Mouse (Mus musculus) erythroblast, embryonic 14.5 days (primary cell): ENCODE data around the gene S100a5. TPM values are rescaled to one million over a fixed set of nuclear protein-coding genes. Genes with fewer than 3 reads are reported as not detected.

Experiments
- H3K27me3 ChIP-seq: 2 replicates; pipeline ENCODE4 v1.6.1; 2012; ENCODE audit warnings: inconsistent platforms; ENCODE audit not compliant: control insufficient read depth
- H3K36me3 ChIP-seq: 2 replicates; pipeline ENCODE4 v1.6.1; 2012; ENCODE audit warnings: mild to moderate bottlenecking, inconsistent platforms; ENCODE audit not compliant: control insufficient read depth
- H3K4me1 ChIP-seq: 2 replicates; pipeline ENCODE4 v1.6.1; 2012; ENCODE audit warnings: inconsistent platforms; ENCODE audit not compliant: control insufficient read depth
- H3K4me3 ChIP-seq: replicated peaks from 2 replicates; pipeline ENCODE3; 2012; ENCODE audit warnings: moderate library complexity, mild to moderate bottlenecking, inconsistent platforms
- H3K9me3 ChIP-seq: 2 replicates; pipeline ENCODE4 v1.6.1; 2012; ENCODE audit warnings: low read length, inconsistent platforms, mixed read lengths; ENCODE audit not compliant: control insufficient read depth
- GATA1 ChIP-seq: IDR thresholded peaks from 2 replicates; pipeline ENCODE4 v1.6.1; 2012; ENCODE audit warnings: low read length, inconsistent platforms, mixed read lengths
- TAL1 ChIP-seq: IDR thresholded peaks from 3 replicates; pipeline ENCODE4 v1.6.1; 2012; ENCODE audit warnings: low read length, inconsistent platforms, mixed read lengths
- polyA plus RNA-seq: library from polyadenylated mRNA; stranded (reverse); fragments of >175 nt; gene quantifications from 2 replicates; pipeline ENCODE4 v1.2.3, GENCODE M21; 2012

The S100a5 gene
- polyA plus RNA-seq, 1 experiment: not detected

DNA sequence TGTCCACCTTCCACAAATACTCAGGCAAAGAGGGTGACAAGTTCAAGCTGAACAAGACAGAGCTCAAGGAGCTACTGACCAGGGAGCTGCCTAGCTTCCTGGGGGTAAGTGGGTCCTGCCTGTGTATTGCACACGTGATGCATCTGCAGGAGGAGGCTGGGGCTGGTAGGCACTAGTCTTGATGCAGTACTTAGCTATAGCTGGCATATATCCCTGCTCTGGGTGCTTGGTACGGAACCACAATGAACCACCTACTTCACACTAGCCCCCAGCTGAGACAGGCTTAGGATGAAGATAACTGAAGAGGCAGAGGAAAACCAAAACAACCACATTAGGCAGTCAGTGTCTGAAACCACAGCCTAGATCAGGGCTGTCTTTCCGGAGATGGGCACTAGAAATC, 3.3 kb upstream of the S100a5 start:
- TF ChIP-seq GATA1 (no peak), TAL1 (no peak)
- H3K9me3 ChIP-seq: no peaks in the 10 kb centered on the region
- no peaks in the 10 kb centered on the region for H3K36me3 ChIP-seq
- H3K27me3 ChIP-seq: no peaks in the 10 kb centered on the region
- H3K4me3 ChIP-seq: no peak overlapping the region
- no peaks in the 10 kb centered on the region for H3K4me1 ChIP-seq

DNA sequence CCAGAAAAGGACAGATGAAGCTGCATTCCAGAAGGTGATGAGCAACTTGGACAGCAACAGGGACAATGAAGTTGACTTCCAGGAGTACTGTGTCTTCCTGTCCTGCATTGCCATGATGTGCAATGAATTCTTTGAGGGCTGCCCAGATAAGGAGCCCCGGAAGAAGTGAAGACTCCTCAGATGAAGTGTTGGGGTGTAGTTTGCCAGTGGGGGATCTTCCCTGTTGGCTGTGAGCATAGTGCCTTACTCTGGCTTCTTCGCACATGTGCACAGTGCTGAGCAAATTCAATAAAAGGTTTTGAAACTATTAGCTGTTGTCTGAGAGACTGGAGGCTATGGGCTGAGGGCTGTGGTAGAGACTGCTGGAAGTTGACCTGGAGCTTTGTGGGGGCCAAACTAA, 2.6 kb upstream of the S100a5 start:
- Histone ChIP-seq H3K27me3 (no peaks in the 10 kb centered on the region), H3K9me3 (no peaks in the 10 kb centered on the region), H3K4me3 (no peak overlapping the region), H3K4me1 (no peaks in the 10 kb centered on the region), H3K36me3 (no peaks in the 10 kb centered on the region)
- no peak for TF ChIP-seq TAL1
- no peak for TF ChIP-seq GATA1

DNA sequence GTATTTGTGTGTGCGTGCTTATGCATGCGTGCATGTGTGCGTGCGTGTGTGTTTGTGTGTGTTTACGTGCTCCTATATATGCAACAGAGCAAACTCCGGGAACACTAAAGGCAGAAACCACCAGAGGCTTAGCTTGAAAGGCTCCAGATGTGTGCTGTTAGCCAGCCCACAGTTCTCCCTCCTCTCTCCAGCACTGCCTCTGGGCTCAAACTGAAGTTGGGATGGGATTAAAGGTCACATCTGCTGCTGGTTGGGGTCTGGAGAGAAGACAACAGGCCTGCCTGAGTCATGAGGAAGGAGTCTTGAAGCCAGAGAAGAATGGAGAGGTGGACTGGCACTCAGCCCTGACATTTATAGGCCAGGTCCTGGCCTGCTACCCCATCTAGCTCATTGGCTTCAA, 2.1 kb upstream of the S100a5 start:
- no peak for TF ChIP-seq TAL1
- no peak for TF ChIP-seq GATA1
- Histone ChIP-seq H3K4me1 (no peaks in the 10 kb centered on the region), H3K4me3 (no peak overlapping the region), H3K27me3 (no peaks in the 10 kb centered on the region), H3K9me3 (no peaks in the 10 kb centered on the region), H3K36me3 (no peaks in the 10 kb centered on the region)

DNA sequence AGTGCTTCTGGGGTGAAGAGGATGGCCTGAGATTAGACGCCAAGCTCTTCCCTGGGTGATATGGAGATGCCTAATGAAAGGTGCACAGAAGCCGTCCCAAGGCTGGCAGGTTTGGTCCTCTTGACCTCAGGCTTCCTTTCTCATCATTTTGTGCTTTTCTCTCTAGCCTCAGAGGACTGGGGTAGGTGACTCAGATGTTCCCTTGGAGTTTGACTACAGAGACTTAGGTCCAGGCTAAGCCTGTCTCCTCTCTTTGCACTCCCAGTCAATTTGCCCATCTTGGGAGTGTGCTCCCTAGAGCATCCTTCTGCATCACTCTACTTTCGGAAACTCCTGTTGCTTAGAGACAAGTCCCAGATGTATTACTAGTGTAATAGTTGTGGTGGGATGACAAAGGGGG, 962 bp upstream of the S100a5 start:
- Histone ChIP-seq H3K9me3 (no peaks in the 10 kb centered on the region), H3K4me3 (no peak overlapping the region), H3K4me1 (no peaks in the 10 kb centered on the region), H3K27me3 (no peaks in the 10 kb centered on the region), H3K36me3 (no peaks in the 10 kb centered on the region)
- TF ChIP-seq TAL1 (no peak), GATA1 (no peak)

DNA sequence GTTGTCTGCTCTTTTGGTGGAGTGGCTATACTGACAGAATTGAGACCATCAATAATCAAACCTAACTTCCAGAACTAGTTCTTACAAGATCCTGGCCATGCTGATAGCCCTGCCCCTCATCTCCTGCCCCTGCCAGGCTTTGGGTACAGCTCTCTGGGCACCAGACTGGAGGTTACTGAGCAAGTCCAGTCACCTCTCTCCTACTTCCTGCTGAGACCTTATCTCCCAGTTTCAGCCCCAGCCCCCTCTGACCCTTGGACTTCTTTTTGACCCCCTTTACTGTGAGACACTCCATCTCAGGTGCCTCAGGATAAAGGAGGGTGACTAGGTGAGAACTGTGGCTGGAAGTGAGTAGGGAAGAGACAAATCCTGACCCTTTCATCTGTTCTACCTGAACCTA, 779 bp downstream of the S100a5 start:
- H3K36me3 ChIP-seq: no peaks in the 10 kb centered on the region
- H3K4me3 ChIP-seq: no peak overlapping the region
- TF ChIP-seq TAL1 (no peak), GATA1 (no peak)
- peaks cover 7% of the 10 kb centered on the region for H3K4me1 ChIP-seq
- peaks cover 8% of the 10 kb centered on the region for H3K27me3 ChIP-seq
- H3K9me3 ChIP-seq: no peaks in the 10 kb centered on the region

DNA sequence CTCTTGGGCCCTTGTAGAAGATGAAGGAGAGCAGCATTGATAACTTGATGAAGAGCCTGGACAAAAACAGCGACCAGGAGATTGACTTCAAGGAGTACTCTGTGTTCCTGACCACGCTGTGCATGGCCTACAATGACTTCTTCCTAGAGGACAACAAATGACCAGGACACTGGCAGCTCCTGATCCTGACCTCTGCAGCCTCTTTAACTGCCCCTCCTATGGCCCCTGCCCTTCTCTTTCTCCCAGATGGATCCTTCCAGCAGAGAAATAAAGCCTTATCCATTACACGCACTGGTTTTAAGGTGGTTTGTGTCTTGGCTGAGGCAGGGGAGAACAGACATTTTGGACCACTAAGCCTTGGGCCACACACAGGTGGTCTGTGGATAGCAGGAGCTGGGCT, 3.2 kb downstream of the S100a5 start:
- no peaks in the 10 kb centered on the region for H3K9me3 ChIP-seq
- H3K4me1 ChIP-seq: peaks cover 7% of the 10 kb centered on the region
- no peaks in the 10 kb centered on the region for H3K36me3 ChIP-seq
- H3K27me3 ChIP-seq: peaks cover 8% of the 10 kb centered on the region
- no peak overlapping the region for H3K4me3 ChIP-seq
- TF ChIP-seq TAL1 (no peak), GATA1 (no peak)

DNA sequence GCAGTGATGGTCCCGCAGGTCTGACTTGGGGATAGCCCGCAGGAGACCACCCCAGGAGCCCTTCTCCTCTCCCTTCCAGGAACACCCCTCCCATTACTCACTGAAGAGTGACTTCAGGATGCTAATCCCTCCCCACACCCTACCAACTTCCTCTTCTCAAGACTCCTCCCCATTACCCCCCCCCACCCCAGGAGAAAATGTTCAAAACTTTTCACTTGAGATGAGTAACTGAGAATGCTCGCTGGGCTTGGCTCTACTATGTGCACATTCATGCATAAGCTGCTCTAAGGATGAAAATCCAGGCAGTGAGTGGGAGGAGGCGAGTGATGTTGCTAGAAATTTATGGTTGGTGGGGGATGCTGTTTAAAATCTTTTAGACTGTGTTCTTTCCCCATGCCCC, 3.7 kb downstream of the S100a5 start:
- no peak overlapping the region for H3K4me3 ChIP-seq
- peaks cover 7% of the 10 kb centered on the region for H3K4me1 ChIP-seq
- TF ChIP-seq TAL1 (no peak), GATA1 (no peak)
- H3K27me3 ChIP-seq: peaks cover 8% of the 10 kb centered on the region
- H3K36me3 ChIP-seq: no peaks in the 10 kb centered on the region
- no peaks in the 10 kb centered on the region for H3K9me3 ChIP-seq

DNA sequence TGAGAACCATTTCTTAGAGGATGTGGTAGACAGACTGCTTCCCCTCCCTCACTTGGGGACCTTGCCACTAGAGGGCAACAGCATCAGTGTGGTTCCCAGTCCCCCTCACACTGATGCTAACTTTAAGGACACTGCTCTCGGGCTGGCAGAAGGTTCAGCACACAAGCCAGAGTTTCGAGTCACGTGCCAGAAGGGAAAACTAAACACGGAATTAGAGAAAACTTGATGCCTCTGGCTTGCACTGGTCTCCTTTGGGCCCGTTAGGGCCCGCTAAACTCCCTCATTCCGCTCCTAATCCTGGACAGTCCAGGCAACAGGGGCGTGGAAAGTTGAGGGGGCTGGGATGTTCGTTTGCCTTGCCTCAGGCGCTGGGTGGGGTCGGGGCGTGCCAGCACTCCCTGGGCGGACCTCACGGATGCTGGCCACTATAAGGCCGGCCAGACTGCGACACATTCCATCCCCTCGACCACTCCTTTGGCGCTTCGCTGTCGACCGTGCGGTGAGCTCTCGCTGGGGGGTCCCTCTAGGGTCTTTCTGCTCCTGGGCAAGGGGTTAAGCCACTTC, 4.5 kb downstream of the S100a5 start, which contains the start of gene S100a6:
S100a6 (plus strand) TSS at position 155 of the 564 bp plus-strand sequence.
- H3K4me1 ChIP-seq: peaks cover 7% of the 10 kb centered on the region
- H3K4me3 ChIP-seq: no peak within 1 kb of the TSS
- H3K27me3 ChIP-seq: peaks cover 8% of the 10 kb centered on the region
- no peak for TF ChIP-seq GATA1
- TF ChIP-seq TAL1: no peak
- no peaks in the 10 kb centered on the region for H3K9me3 ChIP-seq
- no peaks in the 10 kb centered on the region for H3K36me3 ChIP-seq

DNA sequence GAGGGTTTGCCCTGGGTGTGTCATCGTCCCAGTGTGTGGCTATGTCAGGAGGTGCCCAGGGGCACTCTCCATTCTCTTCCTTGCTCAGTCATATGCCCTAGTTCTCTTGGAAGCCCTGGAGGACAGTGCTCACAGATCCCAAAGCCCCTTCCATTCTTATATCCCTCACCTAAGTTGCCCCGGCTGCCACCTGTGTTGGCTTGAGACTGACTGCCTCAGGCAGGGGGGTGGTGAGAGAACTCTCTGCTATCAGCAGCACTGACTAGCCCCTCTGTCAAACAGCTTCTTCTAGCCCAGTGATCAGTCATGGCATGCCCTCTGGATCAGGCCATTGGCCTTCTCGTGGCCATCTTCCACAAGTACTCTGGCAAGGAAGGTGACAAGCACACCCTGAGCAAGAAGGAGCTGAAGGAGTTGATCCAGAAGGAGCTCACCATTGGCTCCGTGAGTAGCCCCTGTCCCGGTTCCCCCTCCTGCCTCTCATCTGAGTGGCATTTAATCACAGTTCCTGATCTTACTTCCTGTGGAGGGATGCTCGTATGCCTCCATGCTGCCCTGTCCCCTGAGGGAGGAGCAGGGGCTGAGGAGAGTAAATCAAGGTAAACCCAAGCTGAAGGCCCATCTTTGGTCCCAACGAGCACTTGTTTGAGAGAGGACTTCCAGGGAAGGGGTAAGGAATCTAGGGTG, 5.3 kb downstream of the S100a5 start:
- Histone ChIP-seq H3K4me1 (peaks cover 7% of the 10 kb centered on the region), H3K9me3 (no peaks in the 10 kb centered on the region), H3K36me3 (no peaks in the 10 kb centered on the region), H3K27me3 (peaks cover 8% of the 10 kb centered on the region), H3K4me3 (no peak overlapping the region)
- TF ChIP-seq TAL1 (no peak), GATA1 (no peak)
